Mouse (Mus musculus): ENCODE measurements at regions not wholly inside any gene's neighbourhood (a gene's known extent, or its start where the extent isn't known, plus 50 kb on each side); places are given as distances from the start of the nearest gene placed in this dataset.

DNA sequence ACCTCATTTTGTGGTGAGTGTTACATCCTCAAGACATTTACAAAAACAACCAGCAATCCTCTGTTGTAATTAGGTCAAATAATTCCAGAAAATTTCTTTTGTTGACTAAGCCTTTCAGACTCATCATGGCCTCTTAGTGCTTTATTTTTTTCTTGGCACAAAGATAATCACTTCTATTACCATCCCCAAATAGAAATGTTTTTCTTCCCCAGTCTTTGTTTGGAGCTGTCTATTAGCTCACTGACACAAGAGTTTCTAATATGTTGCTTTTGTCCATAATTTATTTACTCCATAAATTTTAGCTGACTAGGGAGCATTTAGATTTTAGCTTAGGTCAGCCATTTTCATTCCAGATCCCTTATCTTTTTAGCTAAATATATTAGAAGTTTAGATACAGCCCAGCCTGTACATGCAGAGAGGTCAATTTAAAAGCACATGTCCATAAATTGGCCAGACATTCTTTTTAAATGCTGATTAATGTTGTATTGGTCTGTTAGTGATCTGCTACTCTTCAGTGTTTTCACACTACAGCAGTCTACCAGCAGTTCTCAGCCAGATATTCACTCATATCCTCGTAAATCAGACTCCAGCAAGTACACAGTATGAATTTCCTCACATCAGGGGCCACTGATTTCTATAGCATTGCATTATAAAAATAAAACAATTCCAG lies 513.0 kb upstream of the Dmac1 start:
- TF ChIP-seq CTCF (conservative IDR thresholded peaks at IDR 0.05; ENCODE audit: low read length): no peak
- no peak for TF ChIP-seq POU5F1 (IDR thresholded peaks at IDR 0.05; ENCODE audit: borderline replicate concordance, low read length)
